Mouse (Mus musculus) heart, adult 2 months (tissue): ENCODE measurements around the gene Cacna1c.

Experiments
- CTCF ChIP-seq: fragments of 200-600 bp; IDR thresholded peaks from 2 replicates; pipeline ENCODE4 v1.8.1; 2022; ENCODE audit warnings: antibody characterized with exemption, mild to moderate bottlenecking, moderate library complexity
- POLR2A ChIP-seq: fragments of 200-500 bp; IDR thresholded peaks from 2 replicates; pipeline ENCODE4 v1.6.1; 2011; ENCODE audit warnings: mild to moderate bottlenecking, low read depth, low read length, control low read depth; ENCODE audit not compliant: insufficient read depth

GRCm38 (mm10) chr6:118976617-118977016 is 219.6 kb downstream of the Cacna1c start:
- TF ChIP-seq CTCF (no peak), POLR2A (no peak)
